Mouse (Mus musculus) heart, postnatal 0 days (tissue): ENCODE results near the gene Hoxb6.

Experiments used
- CTCF ChIP-seq: IDR thresholded peaks from 2 replicates; pipeline ENCODE4 v1.5.1; 2016; ENCODE audit warnings: antibody characterized with exemption, control low read depth, low read depth
- EP300 ChIP-seq: IDR thresholded peaks from 2 replicates; pipeline ENCODE4 v1.6.1; 2016; ENCODE audit warnings: antibody characterized with exemption, low read depth

- TF ChIP-seq CTCF (no peak), EP300 (no peak)
Measured at GRCm38 (mm10) chr11:96254221-96254620, 38.1 kb upstream of the Hoxb6 start.
